Mouse (Mus musculus) testis, postnatal 14 days (tissue): ENCODE measurements around the gene Stk32c.

ENCODE experiments used
- DNase-seq: peaks from one replicate; pipeline ENCODE4 v3.0.0; 2021; ENCODE audit warnings: low spot score

Gene Stk32c

DNA sequence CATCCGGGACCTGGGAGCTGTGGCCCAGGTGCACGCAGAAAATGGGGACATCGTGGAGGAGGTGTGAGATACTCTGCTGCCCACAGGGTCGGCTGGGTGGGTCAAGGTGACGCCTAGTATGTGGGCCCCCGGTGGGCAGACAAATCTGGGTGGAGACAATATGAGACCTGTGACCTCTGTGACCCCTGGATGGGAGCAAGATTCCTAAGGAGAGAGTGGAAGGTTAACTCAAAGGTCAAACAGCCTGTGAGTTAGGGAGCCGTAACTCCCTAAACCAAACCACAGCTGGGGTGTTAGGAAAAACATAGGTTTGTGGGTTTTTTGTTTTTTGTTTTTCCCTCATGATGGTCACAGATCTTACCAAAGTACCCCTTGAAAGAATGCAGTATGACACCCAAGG lies 119.3 kb downstream of the Stk32c start:
- DNase-seq, result no peak

DNA sequence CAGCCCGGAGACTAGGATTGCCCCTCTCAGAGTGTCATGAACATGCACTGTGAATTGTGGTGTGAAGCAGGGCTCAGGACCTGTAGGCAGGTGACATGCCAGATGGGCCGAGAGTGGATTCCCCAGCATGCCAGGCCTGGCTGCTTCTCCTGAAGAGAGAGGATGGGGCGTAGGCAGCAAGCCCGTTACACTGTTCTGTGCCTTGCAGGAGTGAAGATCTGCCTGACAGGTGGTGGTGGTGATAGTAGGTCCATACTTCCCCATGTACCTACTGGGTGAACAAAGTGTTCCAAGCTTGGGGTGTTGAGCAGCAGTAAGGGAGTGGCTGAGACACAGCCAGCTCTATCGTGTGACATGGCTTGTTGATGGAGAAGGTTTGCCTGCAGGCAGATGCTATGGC lies 120.0 kb downstream of the Stk32c start:
- DNase-seq, result no peak

DNA sequence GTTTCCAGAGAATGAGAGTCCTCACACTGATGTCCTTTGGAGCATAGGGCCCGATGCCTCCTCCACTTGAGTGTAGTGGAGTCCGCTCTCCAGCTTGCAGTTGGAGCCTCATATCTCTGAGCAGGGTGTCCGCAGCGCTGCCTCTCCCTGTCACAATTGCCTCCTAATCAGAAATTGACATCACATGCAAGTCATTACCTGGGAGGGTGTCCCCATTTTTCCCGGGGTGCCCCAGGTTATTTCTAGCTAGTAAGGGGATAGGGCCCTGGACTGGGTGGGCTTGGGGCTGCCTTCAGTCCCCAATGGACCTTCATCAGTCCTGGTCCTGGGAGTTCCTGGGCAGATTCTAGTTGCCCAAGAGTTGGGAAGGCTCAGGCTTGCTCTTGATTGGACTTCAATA lies 120.4 kb downstream of the Stk32c start:
- no peak for DNase-seq

DNA sequence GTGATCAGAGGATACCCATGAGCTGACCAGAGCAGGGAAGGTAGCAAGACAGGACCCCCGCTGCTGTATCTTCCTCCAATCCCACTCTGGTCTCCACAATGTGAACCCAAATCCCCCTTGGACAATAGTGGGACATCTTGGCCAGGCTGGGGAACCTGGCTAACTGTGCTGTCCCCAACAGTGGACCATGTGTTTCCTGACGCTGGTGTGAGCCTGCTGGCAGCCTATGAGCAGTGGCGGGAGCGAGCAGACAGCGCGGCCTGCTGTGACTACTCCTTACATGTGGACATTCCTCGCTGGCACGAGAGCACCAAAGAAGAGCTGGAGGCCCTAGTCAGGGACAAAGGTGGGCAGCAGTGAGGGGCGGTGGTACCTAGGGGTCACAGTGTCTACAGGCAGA lies 121.4 kb downstream of the Stk32c start:
- DNase-seq, result no peak

DNA sequence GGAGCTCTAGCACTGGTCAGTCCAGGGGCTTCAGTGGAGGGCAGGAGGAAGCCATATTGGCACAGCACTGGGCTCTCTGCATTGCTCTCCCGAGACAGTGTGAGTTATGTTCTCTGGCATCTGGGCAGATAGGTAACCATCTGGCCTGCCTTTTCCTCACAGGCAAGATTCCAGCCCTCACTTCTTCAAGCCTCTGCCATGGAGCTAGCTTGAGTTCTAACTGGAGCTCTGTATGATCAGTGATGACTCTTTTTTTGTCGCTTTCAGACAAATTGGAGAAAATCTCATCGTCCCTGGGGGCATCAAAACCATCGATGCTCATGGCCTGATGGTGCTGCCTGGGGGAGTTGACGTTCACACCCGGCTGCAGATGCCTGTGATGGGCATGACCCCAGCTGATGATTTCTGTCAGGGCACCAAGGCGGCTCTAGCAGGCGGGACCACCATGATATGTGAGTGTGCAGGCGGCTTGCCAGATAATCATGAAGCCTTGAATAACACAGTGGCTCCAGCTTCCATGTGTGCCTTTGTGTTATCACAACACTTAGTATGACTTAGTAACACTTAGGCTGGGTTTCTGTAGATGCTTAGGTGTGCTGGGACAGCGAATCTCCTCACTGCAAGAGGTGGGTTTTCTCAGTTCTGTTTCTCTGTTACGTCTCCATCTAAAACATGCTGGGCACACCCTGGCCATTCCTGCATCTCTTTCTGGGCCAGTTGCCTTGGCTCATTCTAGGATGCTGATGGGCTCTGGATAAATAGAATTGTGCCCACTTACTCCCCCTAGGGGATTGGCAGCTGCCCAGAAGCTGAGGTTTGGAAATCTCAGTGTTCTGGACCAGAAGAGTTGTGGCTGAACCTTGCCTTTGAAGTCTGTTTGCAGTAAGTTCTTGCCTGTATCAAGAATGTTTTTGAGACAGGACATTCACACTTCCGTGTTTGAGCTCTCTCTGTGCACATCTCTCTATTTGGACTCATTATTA lies 122.9 kb downstream of the Stk32c start:
- DNase-seq, result no peak

DNA sequence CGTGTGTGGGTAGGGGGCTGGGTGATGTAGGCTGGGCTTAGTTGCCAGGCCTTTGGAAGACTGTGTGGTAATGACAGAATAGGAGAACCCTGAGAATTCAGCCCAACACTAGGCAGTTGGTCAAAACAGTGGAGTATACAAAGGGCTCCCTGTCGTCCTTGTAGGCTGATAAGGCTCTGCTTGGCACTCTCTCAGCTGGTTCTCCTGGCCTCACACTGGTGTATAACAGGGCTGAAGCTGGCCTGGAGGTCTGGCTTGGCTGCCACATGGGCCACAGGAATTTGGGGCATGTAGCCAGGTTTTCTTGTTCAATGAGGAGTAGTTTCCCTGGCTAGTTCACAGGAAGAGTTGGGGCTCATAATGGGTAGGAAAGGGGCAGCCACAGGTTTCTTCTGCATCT lies 125.3 kb downstream of the Stk32c start:
- peak; percentile 74 for DNase-seq

DNA sequence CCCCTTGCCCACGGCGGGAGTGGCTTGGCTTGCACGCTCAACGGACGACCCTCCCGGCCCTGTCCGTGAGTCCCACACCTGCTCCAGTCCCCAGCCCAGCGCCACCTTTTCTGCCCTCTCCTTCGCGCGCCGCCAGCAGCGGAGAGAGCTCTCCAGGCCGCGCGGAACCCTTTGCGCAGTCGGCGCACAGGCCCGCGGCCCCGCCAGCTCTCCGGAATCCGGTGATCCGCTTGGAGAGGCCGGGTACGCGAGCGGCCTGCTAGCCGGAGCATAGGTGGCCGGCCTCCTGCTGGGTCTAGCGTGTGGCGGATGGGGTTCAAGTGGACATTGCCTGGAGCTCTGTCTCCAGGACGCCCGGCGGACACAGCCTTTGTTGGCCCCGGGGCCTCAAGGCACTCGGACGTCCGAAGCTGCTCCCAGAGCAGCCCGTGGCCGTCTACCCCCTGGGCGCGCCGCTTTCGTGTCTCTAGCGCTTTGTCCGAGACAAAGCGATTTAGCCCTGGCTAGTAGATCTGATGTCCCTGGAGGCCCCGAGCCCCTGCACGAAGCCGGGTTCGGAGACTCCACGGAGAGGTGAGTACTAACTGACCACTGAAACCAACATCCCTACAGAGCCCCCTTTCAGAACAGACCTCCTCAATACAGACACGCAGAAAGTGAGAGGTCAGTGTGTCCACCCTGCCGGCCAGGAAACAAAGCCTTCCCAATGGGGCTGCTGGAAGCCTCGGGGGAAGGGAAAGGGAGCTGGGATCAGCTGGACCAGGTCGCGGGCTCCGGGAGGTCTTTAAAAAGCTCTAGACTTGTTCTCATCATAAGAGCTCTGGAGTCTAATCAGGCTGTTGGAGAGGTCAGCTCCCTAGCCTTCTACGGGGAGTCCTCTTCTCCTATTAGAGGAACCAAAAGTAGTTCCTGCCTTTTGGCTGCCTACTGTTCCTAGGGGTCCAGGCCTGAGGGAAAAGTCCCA lies 126.6 kb downstream of the Stk32c start:
- peak; percentile 32 for DNase-seq

DNA sequence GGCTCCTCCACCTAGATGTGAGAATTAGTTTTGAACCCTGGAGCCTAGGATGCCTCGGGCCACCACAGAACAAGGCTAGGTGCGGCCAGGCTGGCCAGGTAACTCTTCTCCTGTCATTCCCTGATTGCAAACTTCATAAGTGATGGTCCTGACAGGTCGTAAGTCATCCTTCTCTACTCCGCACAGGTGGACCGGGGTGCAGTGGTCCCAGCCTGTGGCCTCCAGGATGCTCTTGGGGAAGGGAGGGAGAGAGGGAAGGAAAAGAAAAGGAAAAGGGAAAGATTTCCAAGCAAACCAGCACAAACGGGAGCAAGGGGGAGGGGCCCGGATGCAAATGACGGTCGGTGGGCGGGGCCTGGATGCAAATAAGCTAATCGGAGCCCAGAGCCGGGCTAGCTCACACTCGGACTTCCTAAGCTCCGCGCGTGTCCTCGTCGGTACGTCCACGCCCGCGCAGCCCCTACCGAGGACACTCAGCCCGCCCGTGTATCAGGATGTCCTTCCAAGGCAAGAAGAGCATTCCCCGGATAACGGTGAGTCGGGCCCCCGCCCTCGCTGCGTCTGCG lies 127.4 kb downstream of the Stk32c start, which contains the start of gene Dpysl4:
TSS of gene Dpysl4 (plus strand) at position 373 of the 566 bp plus-strand sequence.
- peak; percentile 78 for DNase-seq

DNA sequence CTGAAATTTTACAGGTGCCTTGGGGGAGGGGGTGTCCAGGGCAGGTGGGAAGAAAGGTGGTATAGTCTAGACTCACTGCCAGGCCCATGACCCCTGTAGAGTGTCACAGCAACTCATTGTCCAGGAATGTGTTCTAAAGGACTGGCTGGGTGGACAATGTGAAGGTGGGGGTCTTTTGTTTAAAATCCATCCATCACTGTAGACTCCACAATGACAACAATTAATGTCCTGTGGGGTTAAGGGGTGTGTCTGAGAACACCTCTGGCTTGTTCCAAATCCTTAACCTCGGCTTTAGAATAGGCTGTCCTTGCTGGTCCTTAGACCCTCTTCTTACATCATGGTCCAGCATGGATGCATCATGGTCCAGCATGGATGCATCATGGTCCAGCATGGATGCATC lies 128.8 kb downstream of the Stk32c start:
- no peak for DNase-seq

DNA sequence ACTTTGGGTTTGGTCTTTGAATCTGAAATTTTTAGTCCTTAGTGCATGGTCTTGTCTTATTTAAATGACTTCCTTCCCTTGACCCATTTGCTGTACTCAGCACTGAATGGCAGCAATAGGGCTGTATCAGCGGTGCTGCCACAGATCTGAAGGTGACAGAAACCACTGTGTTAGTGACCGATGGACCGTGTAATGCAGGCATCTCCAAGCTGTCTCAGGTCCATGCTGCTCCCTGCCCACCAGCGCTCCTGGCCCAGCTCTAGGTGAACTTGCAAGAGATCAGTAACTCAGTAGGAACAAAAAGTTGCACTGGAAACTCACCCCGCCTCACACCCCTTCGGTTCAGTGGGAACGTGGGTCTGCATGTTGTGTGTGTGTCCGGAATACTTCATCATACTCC lies 130.8 kb downstream of the Stk32c start:
- DNase-seq, result no peak

DNA sequence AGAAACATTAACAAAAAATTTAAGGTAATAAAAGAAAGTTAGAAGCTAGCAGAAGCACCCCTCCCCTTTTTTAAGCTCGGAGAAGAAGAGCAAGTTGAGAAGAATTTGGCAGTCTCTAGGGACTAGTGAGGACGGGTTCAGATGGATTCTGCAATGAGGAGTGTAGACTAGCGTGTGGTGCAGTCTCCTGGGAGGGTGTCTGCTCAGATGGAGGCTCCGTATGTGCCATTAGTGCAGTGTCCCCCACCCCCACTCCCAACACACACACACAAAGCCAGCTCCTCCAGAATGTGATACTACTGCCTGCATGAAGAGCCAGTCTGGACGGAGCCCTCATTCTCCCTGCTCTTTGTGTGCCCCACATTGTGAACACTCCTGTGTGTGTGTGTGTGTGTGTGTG lies 131.9 kb downstream of the Stk32c start:
- no peak for DNase-seq

DNA sequence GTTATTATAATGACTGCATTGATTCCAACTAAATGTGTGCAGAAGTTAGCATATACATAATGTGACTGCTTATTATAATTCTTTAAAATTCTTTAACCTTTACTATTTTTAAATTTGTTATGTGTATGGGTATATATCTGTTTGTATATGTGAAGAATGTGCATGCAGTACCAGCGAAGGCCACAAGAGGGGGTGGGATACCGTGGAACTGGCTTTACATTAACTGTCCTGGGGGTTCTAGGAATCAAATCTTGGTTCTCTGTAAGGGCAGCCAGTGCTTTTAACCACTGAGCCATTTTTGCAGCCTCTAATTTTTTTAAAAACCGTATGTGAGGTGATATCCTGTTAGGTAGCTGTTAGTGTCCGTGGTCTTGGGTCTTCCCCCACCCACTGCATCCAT lies 132.4 kb downstream of the Stk32c start:
- peak; percentile 35 for DNase-seq

DNA sequence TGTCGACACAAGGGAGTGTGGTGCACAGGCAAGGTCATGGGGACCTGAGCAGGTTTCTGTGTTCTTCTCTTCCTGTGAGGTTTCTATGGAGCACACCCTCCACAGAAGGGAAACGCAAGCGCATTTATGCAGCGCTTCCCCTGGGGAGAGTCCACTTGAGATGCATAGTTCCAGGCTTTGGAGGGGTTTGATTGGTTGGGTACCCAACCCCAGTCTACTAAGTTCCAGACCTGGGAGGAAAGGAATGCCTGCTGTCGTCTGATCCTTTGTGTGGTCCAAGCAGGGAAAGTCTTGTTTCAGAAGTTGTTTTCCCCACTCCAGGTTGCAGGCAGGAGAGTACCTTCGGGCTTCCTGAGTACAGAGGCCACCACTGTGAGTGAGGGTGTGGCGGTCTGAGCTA lies 134.0 kb downstream of the Stk32c start:
- no peak for DNase-seq

DNA sequence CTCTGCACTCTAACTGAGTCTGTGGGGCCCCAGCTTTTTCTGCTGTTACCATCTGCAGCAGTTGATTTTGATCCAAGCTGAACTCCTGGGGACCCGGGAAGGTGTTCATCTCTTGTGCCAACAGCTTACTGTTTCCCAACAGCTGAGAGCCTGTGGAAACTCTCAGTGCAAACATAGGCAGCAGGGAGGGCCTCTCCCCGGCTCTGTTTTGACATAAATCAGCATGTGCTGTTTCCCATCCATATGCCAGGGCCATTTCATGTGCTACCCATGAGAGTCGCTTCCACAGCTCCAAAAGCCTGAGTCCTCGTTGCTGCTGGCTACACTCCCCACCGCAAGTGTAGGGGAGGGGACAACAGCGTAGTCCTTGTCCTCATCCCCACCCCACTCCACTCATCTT lies 134.9 kb downstream of the Stk32c start:
- DNase-seq, result no peak

DNA sequence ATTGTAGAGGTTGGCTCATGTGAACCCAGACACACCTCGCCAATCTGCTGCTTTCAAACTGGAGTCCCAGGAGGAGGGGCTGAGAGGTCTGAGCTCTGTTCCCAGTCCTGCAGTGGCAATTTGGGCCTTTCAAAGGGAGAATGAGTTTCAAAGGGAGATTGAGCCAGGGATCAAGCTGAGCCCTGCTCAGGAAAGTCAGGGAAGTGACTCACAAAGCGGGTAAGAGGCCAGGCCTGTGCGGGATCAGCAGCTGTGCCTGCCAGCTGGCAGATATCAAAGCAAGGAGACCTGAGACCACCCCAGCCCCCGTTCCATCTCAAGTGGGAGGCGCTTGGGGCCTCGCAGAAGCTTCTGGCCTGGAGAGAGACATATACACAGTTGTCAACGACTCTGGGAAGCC lies 135.8 kb downstream of the Stk32c start:
- no peak for DNase-seq

DNA sequence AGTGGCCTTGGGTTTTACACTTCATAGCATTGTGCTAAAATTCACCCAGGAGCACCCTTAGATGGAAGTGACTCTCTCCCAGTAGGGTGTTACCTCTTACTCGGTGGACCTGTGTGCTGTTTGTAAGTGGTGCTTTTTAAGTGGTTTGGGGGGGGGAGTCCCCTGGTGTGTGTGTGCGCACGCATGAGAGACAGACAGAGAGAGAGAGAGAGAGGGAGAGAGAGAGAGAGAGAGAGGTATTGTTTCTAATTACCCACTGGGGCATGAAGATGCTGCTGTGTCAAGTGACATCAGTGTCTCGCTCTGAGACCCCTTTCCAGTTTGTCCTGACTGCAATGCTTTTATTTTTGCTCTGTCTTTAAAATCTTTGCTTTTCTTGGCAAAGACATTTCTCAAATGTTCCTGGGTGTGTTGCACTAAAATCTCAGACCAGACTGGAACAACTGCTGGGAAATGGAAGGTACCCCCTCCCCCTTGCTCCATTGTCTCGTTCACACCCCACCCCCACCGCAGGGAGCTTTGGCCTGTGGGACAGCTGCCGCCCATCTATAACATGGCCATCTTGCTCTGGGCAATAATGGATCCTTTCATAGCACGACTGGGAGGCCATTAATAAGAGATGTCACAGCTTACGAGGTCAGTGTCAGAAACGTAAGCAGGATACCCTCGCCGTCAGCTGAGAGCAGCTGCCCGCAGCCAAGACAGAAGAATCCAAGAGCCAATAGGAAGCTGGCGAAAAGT lies 137.9 kb downstream of the Stk32c start:
- DNase-seq, result no peak

DNA sequence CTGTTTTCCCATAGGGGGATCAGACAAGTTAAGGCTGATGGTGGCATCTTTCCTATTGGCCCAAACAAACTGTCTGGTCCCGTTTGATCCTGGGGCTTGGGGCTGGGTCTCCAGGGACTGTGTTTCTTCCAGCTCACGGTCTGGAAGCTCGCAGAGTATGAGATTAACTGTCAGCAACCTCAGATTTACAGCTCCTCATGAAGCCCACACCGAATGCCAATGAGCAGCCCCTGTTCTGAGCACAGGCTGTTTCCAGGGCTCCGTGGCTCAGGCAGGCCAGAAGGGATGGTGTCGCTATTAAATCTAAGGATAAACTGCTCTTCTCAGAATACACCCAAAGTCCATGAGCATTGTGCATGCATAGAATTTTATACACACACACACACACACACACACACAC lies 138.9 kb downstream of the Stk32c start:
- no peak for DNase-seq

DNA sequence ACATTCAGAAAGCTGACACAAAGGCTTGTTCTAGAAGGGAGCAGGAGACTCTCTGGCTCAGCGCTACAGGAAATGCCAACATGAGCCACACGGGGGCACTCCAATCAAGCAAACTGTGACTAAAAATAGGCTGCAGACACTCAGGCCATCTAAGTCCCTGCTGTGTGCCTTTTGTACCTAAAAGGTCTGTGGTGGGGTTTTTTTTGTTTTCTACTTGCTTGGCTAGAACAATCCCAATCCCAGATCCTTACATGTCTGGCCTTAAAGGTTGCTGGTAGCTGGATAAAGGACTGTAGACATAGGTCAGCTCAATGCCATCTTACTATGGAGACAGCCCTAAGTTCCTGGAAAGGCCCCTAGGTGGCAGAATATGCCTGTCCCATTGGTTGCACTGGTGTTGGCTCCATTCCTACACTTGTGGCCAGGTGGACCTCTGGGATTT lies 144.9 kb downstream of the Stk32c start:
- DNase-seq, result peak; percentile 33

DNA sequence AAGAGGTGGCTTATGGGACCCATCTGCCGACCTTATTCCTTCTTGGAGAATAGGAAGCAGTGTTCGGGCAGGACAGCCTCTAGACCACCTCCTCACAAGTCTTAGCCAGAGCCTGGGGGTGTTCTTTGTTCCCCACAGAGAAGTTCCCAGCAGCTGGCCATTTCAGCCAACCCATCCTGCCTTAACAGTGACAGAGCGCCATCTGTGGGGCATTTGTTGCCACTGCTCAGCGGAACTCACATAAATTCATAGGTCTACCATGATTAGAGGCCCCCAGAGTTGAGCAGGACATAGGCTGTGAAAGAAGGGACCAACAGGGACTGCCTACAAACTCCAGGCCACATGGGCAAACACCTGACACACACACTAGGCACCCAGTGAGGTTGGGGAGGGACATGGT lies 149.7 kb downstream of the Stk32c start:
- DNase-seq, result no peak
